13 mouse cellular contexts compared by ENCODE assay signal in genomic region chr13:52849394-52849801, GRCm38 (mm10).
DNase-seq lines count a peak whose midpoint lies in the region; ATAC-seq and TF ChIP-seq lines count a peak whose summit lies in the region.
"Had no signal": no experiment of that assay in that cellular context is flagged by ENCODE, and none has a peak within 500 bp of the region (broad histone marks: within the 10 kb centered on the region; RNA-seq: fewer than 3 reads in every experiment).

No protein-coding gene starts in this region.

- no peaks in the 10 kb centered on the region for H3K9me3 ChIP-seq in hindbrain, postnatal 0 days (ENCODE audit: low read length)
- H3K9me3 ChIP-seq: embryonic facial prominence, embryonic 13.5 days; liver, embryonic 12.5 days had no signal

- H3K27me3 ChIP-seq in hindbrain, postnatal 0 days (ENCODE audit: insufficient read depth, low read length), result no peaks in the 10 kb centered on the region
- H3K27me3 ChIP-seq: embryonic facial prominence, embryonic 13.5 days; liver, embryonic 12.5 days had no signal

- no peak overlapping the region for H3K4me2 ChIP-seq in hindbrain, postnatal 0 days (ENCODE audit: low read depth, low read length)
- H3K4me2 ChIP-seq: embryonic facial prominence, embryonic 13.5 days; liver, embryonic 12.5 days had no signal

- no peaks in the 10 kb centered on the region for H3K36me3 ChIP-seq in hindbrain, postnatal 0 days (ENCODE audit: insufficient read depth, low read length)
- H3K36me3 ChIP-seq: liver, embryonic 12.5 days had no signal

- no peak for TF ChIP-seq CTCF in hindbrain, postnatal 0 days (IDR thresholded peaks at IDR 0.05; ENCODE audit: low read depth)

- 46% methylated on average over 9 of the region's 9 CpGs for WGBS in hindbrain, postnatal 0 days

- peak; percentile 68 for ATAC-seq in hindbrain, postnatal 0 days
- ATAC-seq in erythroid progenitor cell, adult 5-6 weeks (replicated peaks; ENCODE audit: low FRiP score, poor library complexity, severe bottlenecking), result no peak
- ATAC-seq: liver, embryonic 12.5 days had no signal

- H3K4me3 ChIP-seq in hindbrain, postnatal 0 days (ENCODE audit: low read length), result no peak overlapping the region
- H3K4me3 ChIP-seq: embryonic facial prominence, embryonic 13.5 days; liver, embryonic 12.5 days had no signal

- H3K27ac ChIP-seq in hindbrain, postnatal 0 days, result no peak overlapping the region
- H3K27ac ChIP-seq: embryonic facial prominence, embryonic 13.5 days; liver, embryonic 12.5 days had no signal

- H3K4me1 ChIP-seq in hindbrain, postnatal 0 days (ENCODE audit: insufficient read depth, low read length), result no peaks in the 10 kb centered on the region

- DNase-seq in retina, postnatal 1 day, result peak; percentile 65
- DNase-seq in retina, embryonic 14.5 days (ENCODE audit: low spot score), result no peak
- peak; percentile 77 to 83 for DNase-seq in cerebellum, postnatal 14 days
- DNase-seq in hindbrain, postnatal 0 days (ENCODE audit: low spot score), result peak; percentile 36
- no peak for DNase-seq in testis, postnatal 14 days (ENCODE audit: low spot score)
- DNase-seq in kidney, postnatal 14 days, result no peak
- DNase-seq: adrenal gland, postnatal 36 days; gastrocnemius, postnatal 14 days; heart, postnatal 36 days; right cerebral cortex, adult 18-20 months had no signal

- no peak overlapping the region for H3K9ac ChIP-seq in hindbrain, postnatal 0 days (replicated peaks; ENCODE audit: low read length)
- H3K9ac ChIP-seq: embryonic facial prominence, embryonic 13.5 days had no signal

Comparison
In these comparisons a context has a peak if more than half of its experiments do, and no peak if none do; other contexts are left out.
1. DNase-seq: peak in retina, postnatal 1 day (single experiment), cerebellum, postnatal 14 days (2 of 2) and hindbrain, postnatal 0 days (single experiment); none in retina, embryonic 14.5 days (single experiment), testis, postnatal 14 days (single experiment) and kidney, postnatal 14 days (single experiment).